Mouse (Mus musculus): ENCODE data around the gene Pigr.

GRCm38 (mm10) chr1:130877889-130878614, 51.6 kb downstream of the Pigr start:
- TF ChIP-seq POLR2A (IDR thresholded peaks at IDR 0.05; ENCODE audit: low read depth, low read length) (no peak), CTCF (IDR thresholded peaks at IDR 0.05; ENCODE audit: extremely low read depth, insufficient read depth, insufficient read length, insufficient replicate concordance) (no peak)

Measured in spleen, adult 2 months (tissue).